Mouse (Mus musculus) heart, postnatal 4 days (tissue): ENCODE measurements at regions not wholly inside any gene's neighbourhood (a gene's known extent, or its start where the extent isn't known, plus 50 kb on each side); places are given as distances from the start of the nearest gene placed in this dataset.

ENCODE experiments used
- DNase-seq: peaks from one replicate; pipeline ENCODE4 v3.0.0; 2021

DNA sequence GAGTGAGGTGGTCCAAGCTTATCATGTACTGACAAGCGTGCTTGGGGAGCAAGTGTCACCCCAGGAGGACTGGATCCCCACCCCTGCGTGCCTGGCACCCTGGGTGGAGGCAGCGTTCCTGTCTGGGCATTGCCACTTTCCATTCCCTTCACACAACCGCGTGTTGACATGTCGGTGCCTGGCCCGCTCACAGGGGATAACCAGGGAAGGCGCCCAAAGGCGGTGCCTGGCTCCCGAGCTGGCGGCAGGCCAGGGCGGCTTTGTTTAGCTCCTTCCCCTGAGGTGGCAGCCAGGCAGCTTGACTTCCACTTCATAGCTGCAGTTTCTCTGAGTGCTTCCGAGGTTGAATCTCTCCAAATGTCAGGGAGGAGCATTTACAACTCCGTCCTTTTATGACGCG lies 318.7 kb upstream of the 4930535I16Rik start:
- peak; percentile 95 for DNase-seq

DNA sequence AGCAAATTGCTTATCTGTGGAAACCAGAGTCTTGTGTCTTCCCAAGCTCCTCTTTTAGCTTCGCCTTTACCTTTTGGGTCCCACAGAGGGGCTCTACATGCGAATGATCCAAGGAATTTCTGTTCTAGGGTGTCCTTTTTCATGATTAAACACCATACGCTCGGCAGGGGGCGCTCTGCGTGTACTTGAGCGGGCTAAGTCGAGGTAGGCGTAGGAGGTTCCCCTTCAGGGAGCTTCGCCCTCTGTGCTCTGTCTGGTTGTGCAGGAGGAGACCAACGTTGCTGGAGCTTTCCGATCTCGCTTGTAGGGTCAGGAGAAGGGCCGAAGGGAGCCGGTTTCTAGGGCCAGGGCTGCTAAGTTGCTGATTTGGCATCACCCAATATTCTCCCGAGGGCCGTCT lies 310.7 kb upstream of the 4930535I16Rik start:
- peak; percentile 80 for DNase-seq

DNA sequence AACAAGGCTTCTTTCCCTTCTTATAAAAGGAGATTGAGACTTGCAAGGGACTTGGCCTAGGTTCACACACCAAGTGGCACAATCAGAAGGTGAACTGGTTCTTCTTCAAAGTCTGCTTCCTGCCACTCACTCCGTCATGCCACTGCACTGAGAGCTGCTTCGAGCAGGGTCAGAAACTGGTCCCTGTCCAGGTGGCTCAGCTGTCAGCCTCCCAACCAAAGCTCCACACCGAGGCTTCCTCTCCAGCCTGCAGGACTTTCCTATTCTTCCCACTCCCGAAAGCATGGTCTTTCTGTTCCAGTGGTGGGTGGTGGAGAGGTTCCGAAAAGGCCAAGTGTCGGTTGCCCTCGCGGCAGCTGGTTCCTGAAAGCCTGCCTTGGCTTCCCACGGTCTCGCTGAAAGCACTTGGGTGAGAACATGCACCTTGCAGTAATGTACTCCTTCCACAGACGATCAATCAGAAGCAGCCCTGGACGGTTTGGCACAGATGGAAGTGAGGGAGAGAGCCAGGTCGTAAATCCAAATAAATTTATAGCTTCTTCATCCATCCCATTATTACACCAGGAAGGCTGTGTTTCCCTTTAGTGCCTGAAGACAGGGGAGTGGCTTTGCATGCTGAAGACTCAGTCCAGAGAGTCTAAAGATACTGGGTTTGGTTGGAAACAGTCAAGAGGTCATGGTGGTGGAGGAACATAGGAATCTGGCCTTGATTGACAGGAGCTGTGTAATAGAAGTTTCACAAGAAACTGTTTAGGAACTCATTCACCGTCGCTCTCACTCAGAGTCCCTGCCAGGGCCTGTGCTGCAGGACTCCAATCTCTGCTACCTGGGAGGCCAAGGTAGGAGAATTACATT lies 306.1 kb upstream of the 4930535I16Rik start:
- no peak for DNase-seq

DNA sequence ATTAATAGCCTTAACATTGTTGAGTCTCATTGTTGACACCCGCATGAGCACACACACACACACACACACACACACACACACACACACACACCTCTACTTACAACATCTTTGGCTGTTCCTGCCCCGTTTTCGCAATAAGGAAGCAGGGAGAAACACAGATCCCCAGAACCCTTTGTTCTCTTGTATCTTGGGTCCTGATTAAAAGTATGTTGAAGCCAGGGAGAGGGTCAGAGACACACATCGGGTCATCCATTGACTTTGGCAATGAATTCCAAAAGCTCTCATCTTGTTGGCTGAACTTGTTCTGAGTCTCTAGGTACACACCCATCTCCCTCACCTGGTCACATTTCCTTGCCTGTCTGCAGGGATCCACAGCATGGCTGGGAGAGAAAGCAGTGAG lies 303.9 kb upstream of the 4930535I16Rik start:
- no peak for DNase-seq

DNA sequence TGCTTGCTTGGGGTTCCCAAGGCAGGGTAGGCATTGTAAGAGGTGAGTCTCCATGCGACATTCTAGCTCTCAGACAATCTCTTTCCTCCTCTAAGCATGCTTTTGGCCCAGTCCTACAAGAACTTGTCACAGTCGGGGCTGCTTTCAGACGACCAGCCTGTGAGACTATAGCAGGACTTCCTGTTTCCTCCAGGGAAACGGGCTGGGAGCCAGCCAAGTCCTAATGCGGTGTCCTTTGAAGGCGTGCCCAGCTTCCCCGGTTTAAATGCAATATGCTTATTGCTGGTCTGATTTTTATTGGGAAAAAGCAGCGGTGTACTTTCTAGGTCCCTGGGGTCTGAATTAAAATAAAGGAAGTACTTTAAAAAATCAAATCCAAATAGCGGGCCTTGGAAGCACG lies 299.4 kb upstream of the 4930535I16Rik start:
- DNase-seq = peak; percentile 81

DNA sequence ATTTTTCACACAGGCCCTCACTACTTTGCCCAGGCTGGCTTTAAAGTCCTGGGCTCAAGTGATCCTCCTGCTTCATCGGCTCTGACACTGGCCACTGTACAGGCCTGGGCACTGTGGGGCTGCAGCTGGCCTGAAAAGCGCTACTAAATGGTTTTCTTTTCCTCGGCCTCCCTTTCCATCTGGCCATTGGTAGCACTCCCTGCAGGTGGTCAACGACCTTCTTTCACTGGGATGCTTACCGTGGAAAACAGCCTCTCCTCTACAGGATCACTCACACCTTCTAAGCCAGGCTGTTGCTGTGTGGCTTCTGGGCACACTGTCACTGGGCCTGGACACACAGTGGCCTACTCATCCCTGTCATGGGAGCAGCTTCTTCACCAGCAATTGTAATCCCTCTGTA lies 298.5 kb upstream of the 4930535I16Rik start:
- DNase-seq = no peak

DNA sequence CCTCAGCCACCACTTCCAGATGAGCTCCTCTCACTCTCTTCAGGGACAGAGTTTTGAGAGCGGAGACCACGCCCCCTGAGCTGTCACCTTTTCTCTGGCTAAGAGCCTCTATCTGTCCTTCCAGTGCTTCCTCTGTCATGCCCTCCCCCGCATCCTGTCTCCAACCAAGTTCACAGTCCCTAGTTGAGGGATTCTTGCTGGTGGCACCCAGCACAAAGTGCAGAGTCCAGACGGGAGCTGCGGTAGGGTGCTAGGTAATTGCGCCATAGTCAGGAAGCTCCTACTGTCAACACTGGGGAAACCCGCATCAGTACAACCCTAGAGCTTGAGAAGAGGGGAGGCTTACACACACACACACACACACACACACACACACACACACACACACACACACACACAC lies 297.3 kb upstream of the 4930535I16Rik start:
- no peak for DNase-seq

DNA sequence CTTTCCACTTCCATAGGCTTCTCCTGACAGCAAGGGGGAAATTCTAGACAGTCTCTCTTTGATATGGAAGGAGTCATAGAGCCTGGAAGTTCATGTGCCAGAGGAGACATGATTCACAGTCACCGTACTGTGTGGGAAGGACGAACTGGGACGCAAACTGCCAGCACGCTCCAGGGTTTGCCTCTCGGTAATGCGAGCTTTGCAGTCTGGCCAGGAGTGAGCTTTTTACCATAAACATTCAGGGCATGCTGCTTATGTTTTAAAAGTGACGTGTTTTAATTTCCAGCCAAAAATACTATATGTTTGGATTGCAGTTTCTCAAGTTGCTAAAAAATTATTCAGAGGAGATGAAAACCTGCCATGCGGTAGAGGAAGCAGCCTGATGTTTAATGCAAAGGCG lies 292.3 kb upstream of the 4930535I16Rik start:
- no peak for DNase-seq

DNA sequence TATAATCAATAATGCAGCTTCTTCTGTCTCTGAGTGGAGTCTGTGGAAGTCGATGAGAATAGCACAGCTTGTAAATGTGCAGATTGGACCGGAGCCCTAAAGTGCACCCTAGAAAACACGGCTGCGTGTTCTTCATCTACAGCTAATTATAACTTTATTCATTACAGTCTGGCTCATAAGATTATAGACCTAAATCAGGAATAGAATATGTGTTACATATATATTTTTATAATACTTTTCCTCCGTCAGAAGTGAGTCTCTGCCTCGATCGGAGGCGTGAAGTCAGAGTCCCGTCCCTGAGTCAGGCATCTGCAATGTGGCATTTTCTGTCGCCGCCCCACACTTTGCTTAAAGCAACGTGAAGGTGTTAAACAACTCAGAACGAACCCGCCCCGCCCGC lies 288.7 kb upstream of the 4930535I16Rik start:
- no peak for DNase-seq

DNA sequence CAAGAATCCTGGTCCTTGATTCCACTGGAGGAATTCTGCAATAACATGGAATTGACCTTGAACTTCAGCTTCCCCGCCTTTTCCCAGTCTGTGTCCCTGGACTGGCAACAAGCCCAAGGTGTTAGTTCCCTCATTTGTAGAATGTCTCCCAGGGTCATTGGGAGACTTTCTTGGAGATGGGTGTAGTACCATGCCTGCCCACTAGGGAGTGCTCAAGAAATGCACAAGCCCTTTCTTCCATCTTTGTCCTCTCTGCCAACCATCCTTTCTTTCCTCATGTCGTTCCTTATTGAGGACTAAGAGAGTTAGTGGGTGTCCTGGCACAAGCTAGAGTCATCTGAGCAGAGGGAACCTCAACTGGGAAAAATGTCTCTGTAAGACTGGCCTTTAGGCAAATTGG lies 285.9 kb upstream of the 4930535I16Rik start:
- DNase-seq = peak; percentile 32

DNA sequence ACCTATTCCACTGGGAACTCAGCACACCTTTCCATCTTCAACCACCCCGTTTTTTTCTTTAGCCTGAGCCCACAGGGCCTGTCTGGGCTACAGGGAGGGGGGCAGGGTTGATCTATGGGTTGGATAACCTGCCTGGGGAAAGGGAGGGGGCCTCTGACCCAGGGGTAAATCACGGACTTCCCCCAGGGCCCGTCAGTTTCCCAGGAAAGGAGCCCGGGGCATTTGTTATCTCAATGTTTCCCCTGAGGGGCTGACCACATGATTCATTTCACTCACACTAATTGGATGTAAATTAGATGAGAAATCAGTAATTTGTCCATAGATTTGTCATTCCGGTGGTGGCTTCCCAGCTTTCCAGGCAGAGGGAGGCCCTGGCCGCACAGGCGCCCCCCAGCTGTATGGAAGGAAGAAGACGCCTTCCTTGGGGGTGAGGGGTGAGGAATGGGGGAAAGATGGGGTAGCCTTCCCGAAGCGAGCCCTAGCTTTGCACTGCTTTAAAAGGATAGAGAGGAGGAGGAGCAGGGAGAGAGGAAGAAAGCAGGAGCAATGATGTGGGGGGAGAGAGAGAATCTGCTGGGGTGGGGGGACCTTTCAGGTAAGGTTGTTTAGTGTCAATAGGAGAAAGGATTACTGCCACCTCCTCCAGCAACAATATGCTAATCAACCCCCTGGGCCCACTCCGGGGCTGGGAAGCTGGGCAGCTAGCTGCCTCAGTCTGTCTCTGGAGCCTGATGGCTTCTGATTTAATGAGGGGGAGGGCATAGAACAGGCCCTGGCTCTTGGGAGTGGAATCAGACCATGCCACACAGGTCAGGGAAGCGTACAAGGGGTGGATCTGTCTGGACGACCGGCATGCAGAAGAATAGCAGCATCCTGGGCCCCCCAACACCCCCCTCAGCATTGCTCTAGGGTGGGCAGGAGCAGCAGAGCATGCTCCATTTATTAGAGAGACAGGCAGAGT lies 282.3 kb upstream of the 4930535I16Rik start:
- DNase-seq = no peak

DNA sequence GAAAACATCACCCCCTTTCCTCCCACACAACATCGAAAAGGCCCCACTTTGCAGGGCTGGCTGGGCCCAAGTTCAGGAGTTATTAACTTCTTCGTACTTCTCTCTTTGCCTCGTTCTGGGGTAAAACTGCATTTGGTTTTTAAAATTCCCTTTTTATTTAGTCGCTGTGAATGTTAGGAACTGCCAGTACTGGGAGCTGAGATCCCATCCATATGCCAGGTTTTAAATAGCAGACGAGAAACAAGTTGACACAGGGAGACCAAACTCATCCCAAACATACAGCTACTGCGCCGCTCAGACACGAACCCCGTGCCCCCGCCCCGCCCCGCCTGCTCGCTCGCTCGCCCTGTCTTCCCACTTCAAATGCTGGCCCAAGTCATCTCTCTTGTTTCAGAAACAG lies 281.0 kb upstream of the 4930535I16Rik start:
- DNase-seq = no peak

DNA sequence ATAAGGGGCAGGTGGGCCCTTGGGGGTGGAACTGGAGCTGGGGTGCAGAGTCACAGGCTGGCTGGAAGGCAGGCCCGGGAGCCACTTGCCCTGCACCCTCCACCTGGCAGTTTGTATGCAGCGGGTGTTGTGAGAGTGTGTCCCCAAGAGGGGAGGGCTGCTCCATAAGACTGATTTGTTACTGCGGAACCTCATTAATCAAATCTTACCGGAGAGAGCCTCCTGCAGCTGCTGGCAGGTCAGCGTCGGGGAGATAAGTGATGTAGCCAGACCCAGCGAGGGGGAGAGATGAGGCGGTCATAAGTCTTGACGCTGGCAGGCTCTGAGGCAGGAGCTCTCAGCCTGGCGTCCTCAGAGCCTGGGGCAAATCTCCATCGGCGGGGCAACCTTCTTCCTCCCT lies 278.9 kb upstream of the 4930535I16Rik start:
- DNase-seq = no peak

DNA sequence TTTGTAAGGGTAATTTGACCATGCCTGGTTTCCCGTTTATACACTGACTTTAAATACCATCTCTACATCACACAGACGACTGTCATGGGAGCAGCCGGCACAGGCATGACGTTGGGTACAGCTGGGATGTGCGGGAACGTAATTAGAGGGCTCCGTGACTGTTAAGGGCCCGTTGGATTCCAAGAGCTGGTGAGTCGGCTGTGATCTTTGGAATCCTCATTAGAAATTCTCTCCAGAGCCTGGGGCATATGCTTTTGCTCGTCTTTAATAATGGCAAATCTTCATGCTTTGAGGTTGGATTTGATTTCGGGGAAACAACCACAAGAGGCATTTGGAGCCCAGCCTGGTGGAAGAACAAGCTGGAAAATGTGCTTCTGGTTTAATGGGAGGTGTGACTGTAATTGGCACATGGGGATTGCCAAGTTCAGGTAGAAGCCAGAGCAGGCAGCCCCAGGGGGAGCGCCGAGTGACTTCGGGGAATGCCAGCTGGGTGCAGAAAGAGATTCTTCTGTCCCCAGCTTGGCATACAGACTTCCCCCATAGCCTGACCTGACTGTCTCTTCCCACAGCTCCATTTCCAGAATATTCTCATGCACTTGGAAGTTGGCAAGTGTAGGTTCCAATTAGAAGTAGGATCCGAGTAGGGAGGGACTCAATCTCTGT lies 275.4 kb upstream of the 4930535I16Rik start:
- no peak for DNase-seq

DNA sequence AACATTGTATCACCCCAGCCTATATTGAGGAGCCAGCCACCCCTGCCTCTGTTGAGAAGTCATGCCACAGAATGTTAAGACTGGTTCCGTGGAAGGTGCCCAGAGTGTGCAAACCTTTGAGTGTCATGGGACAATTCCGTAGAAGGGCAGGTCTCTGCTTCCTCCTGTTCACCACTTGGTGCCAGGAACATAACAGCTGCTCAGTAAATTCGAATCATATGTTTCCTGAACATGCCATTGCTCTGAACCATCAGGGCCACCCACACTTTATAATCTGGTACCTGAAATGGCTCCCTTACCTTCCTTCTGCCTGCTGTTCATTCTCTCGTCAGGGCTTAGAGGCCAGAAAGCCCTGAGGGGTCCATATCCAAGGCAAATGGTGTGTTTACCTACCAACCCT lies 273.0 kb upstream of the 4930535I16Rik start:
- DNase-seq = no peak

DNA sequence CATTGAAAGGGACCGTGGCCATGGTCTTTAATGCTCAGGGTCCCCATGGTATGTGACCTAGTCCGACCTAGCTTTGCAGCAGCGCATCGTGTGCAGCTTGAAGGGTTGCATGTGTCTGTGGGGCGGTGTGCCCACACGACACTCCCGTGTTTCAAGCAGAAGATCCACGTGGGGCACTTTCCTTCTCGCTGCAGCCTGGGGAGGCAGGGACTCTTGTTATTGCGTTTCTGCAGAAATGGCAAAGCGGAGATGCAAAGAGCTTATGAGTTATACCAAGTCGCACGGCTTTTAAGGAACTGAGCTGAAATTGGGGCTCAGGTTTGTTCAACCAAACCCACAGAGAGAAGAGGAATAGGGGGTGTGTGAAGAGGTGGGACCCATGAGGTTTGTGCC lies 272.2 kb upstream of the 4930535I16Rik start:
- no peak for DNase-seq

DNA sequence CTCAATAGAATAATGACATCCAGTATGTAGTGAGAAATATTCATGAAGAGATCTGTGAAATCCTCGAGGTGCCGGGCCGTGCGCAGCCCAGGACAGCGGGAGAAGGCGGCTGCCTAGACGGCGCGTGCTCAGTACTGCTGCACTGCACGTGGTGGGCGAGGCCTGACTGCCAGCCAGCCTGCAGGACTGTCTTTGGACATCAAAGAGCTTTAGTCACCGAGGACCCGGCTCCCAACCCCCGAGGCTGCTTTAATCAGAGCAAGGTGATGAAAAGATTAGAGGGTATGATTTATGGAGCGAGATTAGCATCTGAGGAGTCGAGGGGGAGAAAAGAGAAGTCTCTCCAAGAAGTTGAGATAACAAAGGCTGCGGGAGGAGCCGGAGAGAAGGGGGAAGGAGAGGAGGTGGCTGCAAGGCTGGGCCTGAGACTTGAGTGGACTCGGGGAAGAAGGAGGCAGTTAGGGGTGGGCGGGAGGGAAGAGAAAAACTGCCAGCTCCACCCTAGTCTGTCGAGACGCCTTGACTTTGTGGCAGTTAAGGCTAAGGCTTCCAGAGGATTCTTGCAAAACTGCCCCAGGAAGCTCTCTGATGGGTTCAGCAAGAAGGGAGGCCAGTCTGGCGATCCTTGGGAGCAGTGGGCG lies 271.6 kb upstream of the 4930535I16Rik start:
- peak; percentile 12 for DNase-seq

DNA sequence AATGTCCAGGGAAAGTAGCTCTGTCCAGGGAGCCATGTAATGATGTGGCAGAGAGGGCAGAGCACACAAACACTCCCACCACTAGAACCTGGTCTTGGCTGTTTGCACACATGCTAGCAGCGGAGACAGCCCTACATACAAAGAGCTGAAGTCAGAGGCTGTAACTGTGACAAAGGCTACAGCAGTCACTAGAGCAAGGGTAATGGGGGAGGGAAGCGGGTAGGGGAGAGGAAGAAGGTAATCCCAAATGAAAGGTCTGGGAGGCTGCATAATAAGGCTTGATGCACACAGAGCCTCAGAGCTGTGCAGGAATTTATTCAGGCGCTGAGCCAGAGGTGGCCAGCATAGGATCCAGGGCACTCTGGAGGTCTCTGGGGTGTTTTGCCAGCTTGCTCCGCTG lies 269.3 kb upstream of the 4930535I16Rik start:
- DNase-seq = no peak

DNA sequence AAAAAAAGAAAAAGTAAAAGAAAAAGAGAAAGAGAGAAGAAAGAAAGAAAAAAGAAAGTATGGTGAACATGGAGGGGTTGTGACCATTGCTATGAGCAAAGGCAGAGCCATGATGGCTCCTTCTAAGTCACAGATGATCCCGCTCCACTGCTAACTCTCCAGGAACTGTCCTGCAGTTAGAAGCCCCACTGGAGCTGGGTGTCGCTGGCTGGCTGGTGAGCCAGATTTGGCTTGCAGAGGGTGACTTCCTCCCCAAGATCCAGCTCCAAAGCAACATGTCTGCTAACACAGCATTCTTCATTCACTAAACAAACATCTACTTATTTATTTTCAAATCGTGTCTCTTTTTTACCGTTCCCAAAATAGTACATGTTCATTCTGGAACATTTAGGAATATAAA lies 263.5 kb upstream of the 4930535I16Rik start:
- DNase-seq = no peak

DNA sequence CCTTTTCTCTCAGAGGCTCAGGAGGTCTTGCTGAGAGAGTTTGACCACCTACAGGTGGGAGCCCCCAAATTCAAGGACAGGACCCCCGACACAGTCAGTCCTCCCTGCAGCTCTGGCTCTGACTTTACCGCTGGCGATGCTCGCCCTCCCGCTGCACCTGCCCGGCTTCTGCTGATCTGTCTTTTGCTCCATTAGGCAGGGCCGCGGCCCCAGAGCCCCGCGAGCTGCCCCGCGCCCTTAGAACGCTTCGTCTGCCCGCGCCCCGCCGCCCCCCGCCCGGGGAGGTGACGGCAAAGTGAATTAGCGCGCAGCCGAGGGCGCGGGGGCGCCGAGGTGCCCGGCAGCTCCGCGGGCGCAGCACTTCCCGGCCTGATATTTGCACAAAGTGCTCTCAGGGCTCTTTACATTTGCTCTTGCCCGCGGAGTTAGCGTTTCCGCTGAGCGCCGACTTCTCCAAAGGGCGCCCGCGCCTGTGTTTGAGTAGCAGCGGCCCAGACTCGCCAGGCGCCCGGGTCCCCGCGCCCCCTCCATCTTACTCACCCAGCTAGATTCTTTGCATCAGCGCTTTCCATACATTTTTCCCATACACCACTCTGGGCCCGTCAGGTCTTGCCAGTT lies 260.7 kb upstream of the 4930535I16Rik start:
- no peak for DNase-seq

DNA sequence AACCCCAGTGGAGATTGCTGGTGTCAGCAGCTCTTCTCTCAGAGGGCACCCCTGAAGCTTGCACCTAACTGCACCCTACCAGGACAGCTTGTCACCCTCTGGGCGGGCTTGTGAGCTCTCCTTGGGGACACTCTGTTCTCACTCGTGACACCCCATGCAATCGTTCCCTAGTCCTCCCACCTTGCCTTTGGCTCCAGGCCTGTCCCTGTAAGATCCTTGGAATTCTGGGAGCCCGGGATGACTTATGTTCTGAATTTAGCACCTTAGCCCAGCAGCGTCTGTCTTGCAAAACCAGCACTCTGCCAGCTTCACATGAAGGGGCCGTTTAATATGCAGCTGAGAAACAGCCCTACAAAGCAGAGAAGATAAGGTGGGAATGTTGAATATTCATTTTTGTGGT lies 257.7 kb upstream of the 4930535I16Rik start:
- no peak for DNase-seq

DNA sequence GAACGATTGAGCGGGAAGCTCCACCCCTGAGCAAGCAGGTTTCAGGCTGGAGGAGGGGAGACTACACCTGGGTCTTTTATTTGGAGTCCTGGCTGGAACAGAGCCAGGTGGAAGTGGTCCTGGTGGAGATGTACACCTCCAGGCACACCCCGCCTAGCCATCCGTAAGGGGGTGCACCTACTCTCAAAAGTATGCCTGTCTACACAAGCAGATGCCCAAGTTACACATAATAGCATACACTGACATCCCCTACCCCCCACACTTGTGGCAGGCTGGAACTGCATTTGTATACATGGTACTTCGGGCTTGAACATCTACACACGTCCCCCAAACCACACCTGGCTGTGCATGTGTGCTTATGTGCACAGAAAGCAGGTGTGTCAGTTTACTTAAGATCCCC lies 236.8 kb upstream of the 4930535I16Rik start:
- DNase-seq = no peak
